Mouse (Mus musculus): ENCODE measurements around the gene Jak1. TPM values are rescaled to one million over a fixed set of nuclear protein-coding genes. Genes with fewer than 3 reads are reported as not detected.

The Jak1 gene
- total RNA-seq, 1 experiment: 22.5 TPM

DNA sequence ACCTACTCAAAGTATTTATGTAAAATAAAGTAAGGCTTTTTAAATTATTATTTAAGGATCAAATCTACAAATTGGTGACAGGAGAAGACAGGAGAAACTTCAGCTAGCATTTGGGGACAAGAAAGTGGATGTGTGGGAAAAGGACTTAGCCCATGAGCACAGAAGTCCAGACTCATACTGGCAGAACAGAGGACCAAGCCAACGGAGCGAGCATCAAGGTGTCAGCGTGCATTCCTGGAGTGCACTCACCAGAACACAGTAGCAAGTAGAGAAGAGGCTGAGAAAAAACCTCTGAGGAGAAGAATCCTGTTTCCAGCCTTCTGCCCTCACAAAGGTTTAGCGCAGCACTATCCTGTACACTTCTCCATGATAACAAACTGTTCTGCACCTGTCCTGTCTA lies 48.8 kb downstream of the Jak1 start:
- Histone ChIP-seq H3K36me3 (ENCODE audit: control insufficient read depth, insufficient read depth, low read length, poor library complexity, severe bottlenecking) (no peaks in the 10 kb centered on the region), H3K9ac (ENCODE audit: insufficient read depth, low read depth, low read length, poor library complexity, severe bottlenecking) (no peak overlapping the region), H3K4me1 (ENCODE audit: control insufficient read depth in 2 of 2, insufficient read depth in 2 of 2, low read length in 2 of 2, poor library complexity in 1 of 2) (no peaks in the 10 kb centered on the region), H3K27ac (ENCODE audit: insufficient read depth, low read depth, low read length, poor library complexity, severe bottlenecking) (no peak overlapping the region), H3K4me3 (ENCODE audit: insufficient read depth in 1 of 2, low read depth in 1 of 2, low read length in 2 of 2, poor library complexity in 1 of 2, severe bottlenecking in 1 of 2) (no peak overlapping the region), H3K9me3 (ENCODE audit: control insufficient read depth, insufficient read depth, low read depth, low read length) (no peaks in the 10 kb centered on the region)
- in situ Hi-C loops (cut with MboI; ENCODE audit: low sequenced_read_pairs in 2 of 2, unreplicated experiment in 2 of 2): no loop called here
- TF ChIP-seq MAFK (IDR thresholded peaks at IDR 0.05; ENCODE audit: insufficient read depth, low read depth, low read length): no peak
- TF ChIP-seq HCFC1 (IDR thresholded peaks at IDR 0.05; ENCODE audit: borderline replicate concordance, insufficient read depth, low read length): no peak
- TF ChIP-seq ZNF384 (IDR thresholded peaks at IDR 0.05; ENCODE audit: low read depth, low read length): no peak
- DNase-seq (ENCODE audit: low read depth, low spot score): no peak

DNA sequence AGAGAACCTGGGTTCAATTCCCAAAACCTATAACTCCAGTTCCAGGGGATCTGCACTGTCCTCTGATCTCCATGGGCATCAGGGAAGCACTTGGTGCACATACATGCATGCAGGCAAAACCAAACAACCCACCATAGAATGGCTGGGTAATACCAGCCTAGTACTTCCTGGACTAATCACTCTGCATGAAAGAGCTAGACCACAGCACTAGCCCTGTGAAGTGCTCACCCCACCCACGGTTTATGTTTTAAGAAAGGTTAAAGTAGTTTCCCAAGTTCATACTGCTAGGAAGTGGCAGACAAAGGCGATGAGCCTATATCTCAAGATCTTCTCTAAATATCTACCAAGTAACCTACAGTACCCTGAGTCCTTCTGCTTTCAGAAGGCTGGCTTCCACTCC lies 51.6 kb downstream of the Jak1 start:
- no peak for TF ChIP-seq ZNF384 (IDR thresholded peaks at IDR 0.05; ENCODE audit: low read depth, low read length)
- TF ChIP-seq HCFC1 (IDR thresholded peaks at IDR 0.05; ENCODE audit: borderline replicate concordance, insufficient read depth, low read length): no peak
- Histone ChIP-seq H3K36me3 (ENCODE audit: control insufficient read depth, insufficient read depth, low read length, poor library complexity, severe bottlenecking) (no peaks in the 10 kb centered on the region), H3K4me1 (ENCODE audit: control insufficient read depth in 2 of 2, insufficient read depth in 2 of 2, low read length in 2 of 2, poor library complexity in 1 of 2) (no peaks in the 10 kb centered on the region), H3K9me3 (ENCODE audit: control insufficient read depth, insufficient read depth, low read depth, low read length) (no peaks in the 10 kb centered on the region), H3K4me3 (ENCODE audit: insufficient read depth in 1 of 2, low read depth in 1 of 2, low read length in 2 of 2, poor library complexity in 1 of 2, severe bottlenecking in 1 of 2) (no peak overlapping the region), H3K9ac (ENCODE audit: insufficient read depth, low read depth, low read length, poor library complexity, severe bottlenecking) (no peak overlapping the region), H3K27ac (ENCODE audit: insufficient read depth, low read depth, low read length, poor library complexity, severe bottlenecking) (no peak overlapping the region)
- no peak for DNase-seq (ENCODE audit: low read depth, low spot score)
- in situ Hi-C loops (cut with MboI; ENCODE audit: low sequenced_read_pairs in 2 of 2, unreplicated experiment in 2 of 2): no loop called here

GRCm38 (mm10) chr4:101207492-101207891 lies 57.6 kb downstream of the Jak1 start:
- no peak for DNase-seq (ENCODE audit: low read depth, low spot score)
- Histone ChIP-seq H3K27ac (ENCODE audit: insufficient read depth, low read depth, low read length, poor library complexity, severe bottlenecking) (no peak overlapping the region), H3K4me1 (ENCODE audit: control insufficient read depth in 2 of 2, insufficient read depth in 2 of 2, low read length in 2 of 2, poor library complexity in 1 of 2) (no peaks in the 10 kb centered on the region), H3K4me3 (ENCODE audit: insufficient read depth in 1 of 2, low read depth in 1 of 2, low read length in 2 of 2, poor library complexity in 1 of 2, severe bottlenecking in 1 of 2) (no peak overlapping the region), H3K9ac (ENCODE audit: insufficient read depth, low read depth, low read length, poor library complexity, severe bottlenecking) (no peak overlapping the region), H3K36me3 (ENCODE audit: control insufficient read depth, insufficient read depth, low read length, poor library complexity, severe bottlenecking) (no peaks in the 10 kb centered on the region), H3K9me3 (ENCODE audit: control insufficient read depth, insufficient read depth, low read depth, low read length) (no peaks in the 10 kb centered on the region)
- in situ Hi-C loops (cut with MboI; ENCODE audit: low sequenced_read_pairs in 2 of 2, unreplicated experiment in 2 of 2): no loop called here
- no peak for TF ChIP-seq CHD2 (IDR thresholded peaks at IDR 0.05; ENCODE audit: low read depth, low read length)
- TF ChIP-seq MAFK (IDR thresholded peaks at IDR 0.05; ENCODE audit: insufficient read depth, low read depth, low read length): no peak
- no peak for TF ChIP-seq HCFC1 (IDR thresholded peaks at IDR 0.05; ENCODE audit: borderline replicate concordance, insufficient read depth, low read length)
- TF ChIP-seq ZNF384 (IDR thresholded peaks at IDR 0.05; ENCODE audit: low read depth, low read length): no peak
- TF ChIP-seq ZC3H11A (IDR thresholded peaks at IDR 0.05; ENCODE audit: borderline replicate concordance, low read depth, low read length): no peak

- Histone ChIP-seq H3K9me3 (ENCODE audit: control insufficient read depth, insufficient read depth, low read depth, low read length) (no peaks in the 10 kb centered on the region), H3K9ac (ENCODE audit: insufficient read depth, low read depth, low read length, poor library complexity, severe bottlenecking) (no peak overlapping the region), H3K27ac (ENCODE audit: insufficient read depth, low read depth, low read length, poor library complexity, severe bottlenecking) (no peak overlapping the region), H3K4me3 (ENCODE audit: insufficient read depth in 1 of 2, low read depth in 1 of 2, low read length in 2 of 2, poor library complexity in 1 of 2, severe bottlenecking in 1 of 2) (no peak overlapping the region), H3K4me1 (ENCODE audit: control insufficient read depth in 2 of 2, insufficient read depth in 2 of 2, low read length in 2 of 2, poor library complexity in 1 of 2) (no peaks in the 10 kb centered on the region), H3K36me3 (ENCODE audit: control insufficient read depth, insufficient read depth, low read length, poor library complexity, severe bottlenecking) (no peaks in the 10 kb centered on the region)
- no peak for DNase-seq (ENCODE audit: low read depth, low spot score)
- in situ Hi-C loops (cut with MboI; ENCODE audit: low sequenced_read_pairs in 2 of 2, unreplicated experiment in 2 of 2): no loop called here
- TF ChIP-seq MAFK (IDR thresholded peaks at IDR 0.05; ENCODE audit: insufficient read depth, low read depth, low read length): no peak
- TF ChIP-seq HCFC1 (IDR thresholded peaks at IDR 0.05; ENCODE audit: borderline replicate concordance, insufficient read depth, low read length): no peak
- no peak for TF ChIP-seq ZNF384 (IDR thresholded peaks at IDR 0.05; ENCODE audit: low read depth, low read length)
- no peak for TF ChIP-seq CHD2 (IDR thresholded peaks at IDR 0.05; ENCODE audit: low read depth, low read length)
- no peak for TF ChIP-seq ZC3H11A (IDR thresholded peaks at IDR 0.05; ENCODE audit: borderline replicate concordance, low read depth, low read length)
These were observed 61.6 kb downstream of the Jak1 start for GRCm38 (mm10) chr4:101203518-101203917.

DNA sequence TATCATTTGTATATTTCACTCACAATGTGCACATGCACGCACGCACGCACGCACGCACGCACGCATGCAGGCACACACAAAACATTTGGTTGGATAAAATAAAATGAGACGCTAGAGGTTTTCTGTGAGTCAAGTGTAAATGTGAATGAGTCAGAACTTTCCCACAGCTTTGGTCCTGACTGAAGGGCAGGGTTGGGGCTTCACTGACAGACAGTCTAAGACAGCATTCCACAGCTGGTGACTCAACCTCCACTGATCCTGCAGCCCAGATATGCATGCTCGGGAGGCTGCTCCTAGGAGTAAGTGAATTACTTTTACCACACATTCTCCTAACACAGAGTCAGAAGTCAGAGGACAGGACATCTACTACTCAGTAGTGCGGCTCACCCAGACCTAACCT lies 62.5 kb downstream of the Jak1 start:
- Histone ChIP-seq H3K4me3 (ENCODE audit: insufficient read depth in 1 of 2, low read depth in 1 of 2, low read length in 2 of 2, poor library complexity in 1 of 2, severe bottlenecking in 1 of 2) (no peak overlapping the region), H3K36me3 (ENCODE audit: control insufficient read depth, insufficient read depth, low read length, poor library complexity, severe bottlenecking) (no peaks in the 10 kb centered on the region), H3K9me3 (ENCODE audit: control insufficient read depth, insufficient read depth, low read depth, low read length) (no peaks in the 10 kb centered on the region), H3K9ac (ENCODE audit: insufficient read depth, low read depth, low read length, poor library complexity, severe bottlenecking) (no peak overlapping the region), H3K27ac (ENCODE audit: insufficient read depth, low read depth, low read length, poor library complexity, severe bottlenecking) (no peak overlapping the region), H3K4me1 (ENCODE audit: control insufficient read depth in 2 of 2, insufficient read depth in 2 of 2, low read length in 2 of 2, poor library complexity in 1 of 2) (no peaks in the 10 kb centered on the region)
- in situ Hi-C loops (cut with MboI; ENCODE audit: low sequenced_read_pairs in 2 of 2, unreplicated experiment in 2 of 2): no loop called here
- peak; percentile 7 for DNase-seq (ENCODE audit: low read depth, low spot score)
- TF ChIP-seq MAFK (IDR thresholded peaks at IDR 0.05; ENCODE audit: insufficient read depth, low read depth, low read length): no peak
- TF ChIP-seq ZC3H11A (IDR thresholded peaks at IDR 0.05; ENCODE audit: borderline replicate concordance, low read depth, low read length): no peak
- TF ChIP-seq ZNF384 (IDR thresholded peaks at IDR 0.05; ENCODE audit: low read depth, low read length): no peak
